ENCODE assay signal across 21 mouse cellular contexts in genomic region chr11:63769738-63770137, GRCm38 (mm10).
DNase-seq lines count a peak whose midpoint lies in the region; ATAC-seq and TF ChIP-seq lines count a peak whose summit lies in the region.
"Had no signal": no experiment of that assay in that cellular context is flagged by ENCODE, and none has a peak within 500 bp of the region (broad histone marks: within the 10 kb centered on the region; RNA-seq: fewer than 3 reads in every experiment).

No protein-coding gene starts in this region.

- in situ Hi-C loops in CH12.LX (cut with MboI; ENCODE audit: low pct_ligation_motif_present, low pct_unique_long_range_greater_than_20kb, low sequenced_read_pairs), result no loop called here

- peak; percentile 16; the same call in 1 of the 2 replicates for TF ChIP-seq CTCF in gastrocnemius, adult 2 months (IDR thresholded peaks at IDR 0.05)
- TF ChIP-seq CTCF in kidney, postnatal 0 days (IDR thresholded peaks at IDR 0.05; ENCODE audit: low read depth), result peak; percentile 40
- TF ChIP-seq CTCF in CH12.LX (conservative IDR thresholded peaks at IDR 0.05 in 1 of 2, IDR thresholded peaks at IDR 0.05 in 1 of 2; ENCODE audit: low read depth in 2 of 2, low read length in 2 of 2), result peak in 1 of 2 experiments; percentile 51; a peak in 2 of 4 replicates

- no peak overlapping the region for H3K4me2 ChIP-seq in kidney, postnatal 0 days (ENCODE audit: low read length)
- H3K4me2 ChIP-seq in kidney, embryonic 15.5 days, result no peak overlapping the region
- no peak overlapping the region for H3K4me2 ChIP-seq in CH12.LX (ENCODE audit: insufficient read depth, low read depth, poor library complexity, severe bottlenecking)
- H3K4me2 ChIP-seq: liver, embryonic 15.5 days; midbrain, embryonic 11.5 days had no signal

- no peak for DNase-seq in gastrocnemius, adult 2 months
- DNase-seq in gastrocnemius, postnatal 4 days (ENCODE audit: low spot score in 2 of 2), result no peak
- DNase-seq in kidney, postnatal 0 days (ENCODE audit: low spot score), result no peak
- DNase-seq in CH12.LX (ENCODE audit: extremely low read depth), result no peak
- peak; percentile 14 for DNase-seq in R1 (ENCODE audit: low read depth, low spot score)
- DNase-seq in natural killer cell, adult 2 months (ENCODE audit: low spot score in 2 of 2), result no peak
- no peak for DNase-seq in cerebellum, postnatal 4 days (ENCODE audit: low spot score in 2 of 2)
- DNase-seq: adrenal gland, postnatal 14 days; cerebellum, adult 9-10 months; gastrocnemius, postnatal 25 days; kidney, adult 18-20 months; kidney, postnatal 25 days; right cerebral cortex, postnatal 14 days had no signal

- no peak overlapping the region for H3K27ac ChIP-seq in gastrocnemius, adult 2 months
- no peak overlapping the region for H3K27ac ChIP-seq in kidney, postnatal 0 days
- no peak overlapping the region for H3K27ac ChIP-seq in kidney, embryonic 15.5 days
- H3K27ac ChIP-seq in CH12.LX (ENCODE audit: insufficient read depth, low read depth), result no peak overlapping the region
- H3K27ac ChIP-seq: embryonic facial prominence, embryonic 10.5 days; heart, embryonic 10.5 days; hindbrain, embryonic 10.5 days; liver, embryonic 15.5 days had no signal

- no peaks in the 10 kb centered on the region for H3K9me3 ChIP-seq in kidney, postnatal 0 days (replicated peaks; ENCODE audit: low read length)
- H3K9me3 ChIP-seq in kidney, embryonic 15.5 days (replicated peaks), result no peaks in the 10 kb centered on the region
- H3K9me3 ChIP-seq in CH12.LX (replicated peaks; ENCODE audit: low read length), result peaks cover 2% of the 10 kb centered on the region
- H3K9me3 ChIP-seq: embryonic facial prominence, embryonic 10.5 days; heart, embryonic 10.5 days; liver, embryonic 15.5 days had no signal

- H3K4me1 ChIP-seq in kidney, postnatal 0 days (replicated peaks; ENCODE audit: insufficient read depth, low read length), result no peaks in the 10 kb centered on the region
- H3K4me1 ChIP-seq in kidney, embryonic 15.5 days, result no peaks in the 10 kb centered on the region
- no peaks in the 10 kb centered on the region for H3K4me1 ChIP-seq in CH12.LX (ENCODE audit: control insufficient read depth in 1 of 2, insufficient read depth in 2 of 2)
- H3K4me1 ChIP-seq: heart, embryonic 10.5 days; hindbrain, embryonic 10.5 days; liver, embryonic 15.5 days had no signal

- no peaks in the 10 kb centered on the region for H3K36me3 ChIP-seq in kidney, postnatal 0 days (ENCODE audit: insufficient read depth, low read length)
- H3K36me3 ChIP-seq in kidney, embryonic 15.5 days, result no peaks in the 10 kb centered on the region
- no peaks in the 10 kb centered on the region for H3K36me3 ChIP-seq in CH12.LX (replicated peaks in 1 of 2; ENCODE audit: control insufficient read depth in 1 of 2, insufficient read depth in 1 of 2, low read length in 1 of 2)
- H3K36me3 ChIP-seq: embryonic facial prominence, embryonic 10.5 days; G1E; heart, embryonic 10.5 days; hindbrain, embryonic 10.5 days; liver, embryonic 15.5 days had no signal

- intact Hi-C loops in gastrocnemius, adult 2 months (cut with DNase I), result no loop called here

- 98% methylated on average over 2 of the region's 2 CpGs for WGBS in kidney, postnatal 0 days
- WGBS in kidney, embryonic 15.5 days, result 96% methylated on average over 2 of the region's 2 CpGs

- H3K27me3 ChIP-seq in kidney, postnatal 0 days (ENCODE audit: insufficient read depth, low read length), result no peaks in the 10 kb centered on the region
- no peaks in the 10 kb centered on the region for H3K27me3 ChIP-seq in kidney, embryonic 15.5 days
- no peaks in the 10 kb centered on the region for H3K27me3 ChIP-seq in CH12.LX (replicated peaks)
- H3K27me3 ChIP-seq: liver, embryonic 15.5 days had no signal

- H3K4me3 ChIP-seq in gastrocnemius, adult 2 months, result no peak overlapping the region
- H3K4me3 ChIP-seq in kidney, postnatal 0 days (replicated peaks; ENCODE audit: low read depth, low read length), result no peak overlapping the region
- no peak overlapping the region for H3K4me3 ChIP-seq in kidney, embryonic 15.5 days (replicated peaks)
- H3K4me3 ChIP-seq in CH12.LX (replicated peaks in 1 of 3; ENCODE audit: low read depth in 2 of 3, low read length in 2 of 3, poor library complexity in 1 of 3), result no peak overlapping the region
- H3K4me3 ChIP-seq: embryonic facial prominence, embryonic 10.5 days; heart, embryonic 10.5 days; hindbrain, embryonic 10.5 days; liver, embryonic 15.5 days had no signal

- ATAC-seq in kidney, postnatal 0 days (replicated peaks; ENCODE audit: low FRiP score, low read depth), result no peak
- no peak for ATAC-seq in kidney, embryonic 15.5 days (replicated peaks; ENCODE audit: low FRiP score)
- ATAC-seq: forebrain, embryonic 16.5 days had no signal

- H3K79me2 ChIP-seq in CH12.LX (replicated peaks; ENCODE audit: control insufficient read depth, extremely low read depth, insufficient read depth, poor library complexity, severe bottlenecking), result no peaks in the 10 kb centered on the region

- no peak overlapping the region for H3K9ac ChIP-seq in kidney, postnatal 0 days (ENCODE audit: low read depth, low read length)
- no peak overlapping the region for H3K9ac ChIP-seq in kidney, embryonic 15.5 days
- H3K9ac ChIP-seq in CH12.LX (ENCODE audit: insufficient read depth, low read depth), result no peak overlapping the region
- H3K9ac ChIP-seq: liver, embryonic 15.5 days had no signal

- dilution Hi-C loops in CH12.LX (cut with MboI; ENCODE audit: extremely low pct_ligation_motif_present, extremely low pct_unique_long_range_greater_than_20kb, low sequenced_read_pairs), result no loop called here

- no peak for TF ChIP-seq EP300 in CH12.LX (IDR thresholded peaks at IDR 0.05; ENCODE audit: low read length)

- peak; percentile 40 for TF ChIP-seq RAD21 in CH12.LX (IDR thresholded peaks at IDR 0.05; ENCODE audit: low read depth, low read length)

- no peak for TF ChIP-seq POLR2A in CH12.LX (IDR thresholded peaks at IDR 0.05; ENCODE audit: low read depth, low read length)

TF ChIP-seq in CH12.LX, 34 proteins besides CTCF, POLR2A, EP300 and RAD21:
- TF ChIP-seq SMC3 (IDR thresholded peaks at IDR 0.05; ENCODE audit: low read depth, low read length) (peak; percentile 34; the same call in 1 of the 2 replicates), MAFK (IDR thresholded peaks at IDR 0.05; ENCODE audit: insufficient replicate concordance, low read length) (no peak), ZKSCAN1 (IDR thresholded peaks at IDR 0.05; ENCODE audit: borderline replicate concordance, low read depth, low read length) (no peak)
